Mouse (Mus musculus) embryonic fibroblast, embryonic 13.5 days (primary cell): ENCODE data around the gene Casp9.

Source experiments
- CTCF ChIP-seq: IDR thresholded peaks from 2 replicates; pipeline ENCODE4 v1.5.1; 2011; ENCODE audit warnings: mild to moderate bottlenecking, control low read depth, low read length, moderate library complexity, borderline replicate concordance; ENCODE audit not compliant: insufficient read depth
- POLR2A ChIP-seq: IDR thresholded peaks from 2 replicates; pipeline ENCODE4 v1.6.1; 2011; ENCODE audit warnings: low read depth, mild to moderate bottlenecking, control low read depth, low read length, moderate library complexity

GRCm38 (mm10) chr4:141864506-141864905, 71.1 kb downstream of the Casp9 start:
- no peak for TF ChIP-seq POLR2A
- no peak for TF ChIP-seq CTCF
